Mouse (Mus musculus): ENCODE measurements at regions not wholly inside any gene's neighbourhood (a gene's known extent, or its start where the extent isn't known, plus 50 kb on each side); places are given as distances from the start of the nearest gene placed in this dataset.
A peak's percentile ranks its signal among the peaks of the same experiment; 100 is the strongest.

DNA sequence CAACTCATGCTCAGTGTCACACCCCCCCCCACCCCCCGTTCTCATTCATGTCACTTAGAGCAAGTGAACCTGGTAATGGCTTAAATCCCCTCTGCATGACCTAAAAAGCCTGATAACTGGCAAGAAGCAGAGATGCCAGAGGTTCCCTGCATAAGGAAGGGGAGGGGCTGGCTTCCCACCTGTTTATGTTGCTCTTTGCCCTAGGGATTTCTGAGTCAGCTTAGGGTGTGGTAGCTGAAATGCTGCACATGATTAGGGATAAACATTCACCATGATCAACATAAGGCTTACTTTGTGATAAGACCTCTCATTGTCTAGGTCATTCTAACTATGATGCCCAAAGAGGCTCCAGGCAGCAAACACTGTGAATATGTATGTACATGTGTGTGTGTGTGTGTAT is 72.7 kb upstream of the A230072I06Rik start:
- Histone ChIP-seq H3K27ac (ENCODE audit: low read length) (no peak overlapping the region), H3K4me2 (ENCODE audit: low read length) (no peak overlapping the region), H3K27me3 (replicated peaks; ENCODE audit: control insufficient read depth, insufficient read depth, low read length) (no peaks in the 10 kb centered on the region), H3K36me3 (ENCODE audit: control insufficient read depth, insufficient read depth) (no peaks in the 10 kb centered on the region), H3K4me3 (replicated peaks; ENCODE audit: low read length) (no peak overlapping the region), H3K9me3 (ENCODE audit: control insufficient read depth, low read length) (no peaks in the 10 kb centered on the region), H3K4me1 (replicated peaks; ENCODE audit: control insufficient read depth, insufficient read depth, low read length) (peaks cover 8% of the 10 kb centered on the region; the same call in 1 of the 2 replicates), H3K9ac (replicated peaks; ENCODE audit: low read depth, low read length) (no peak overlapping the region)
- no peak for ATAC-seq
- 80% methylated on average over 1 of the region's 1 CpGs for WGBS

DNA sequence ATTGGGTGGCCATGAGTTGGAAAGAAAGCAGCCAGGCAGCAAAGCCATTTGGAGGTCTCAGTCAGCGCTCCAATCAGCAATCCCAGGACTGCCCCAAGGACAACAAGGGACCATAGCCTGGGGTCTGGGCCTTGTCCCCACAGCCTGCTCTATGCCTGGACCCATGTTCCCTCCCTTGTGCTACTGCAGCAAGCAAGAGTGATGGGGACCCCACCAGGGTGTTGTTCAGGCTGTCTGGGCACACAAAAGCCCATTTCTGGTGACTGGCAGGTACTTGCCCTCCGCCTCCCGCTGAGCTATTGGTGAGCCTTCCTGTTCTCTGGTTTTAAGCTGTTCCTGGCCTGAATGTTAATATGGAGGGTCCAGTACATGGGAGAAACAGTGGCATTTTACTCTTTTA is 71.2 kb upstream of the A230072I06Rik start:
- Histone ChIP-seq H3K4me1 (replicated peaks; ENCODE audit: control insufficient read depth, insufficient read depth, low read length) (peaks cover 8% of the 10 kb centered on the region; the same call in 1 of the 2 replicates), H3K4me2 (ENCODE audit: low read length) (no peak overlapping the region), H3K9ac (replicated peaks; ENCODE audit: low read depth, low read length) (no peak overlapping the region), H3K27me3 (replicated peaks; ENCODE audit: control insufficient read depth, insufficient read depth, low read length) (peaks cover 4% of the 10 kb centered on the region; the same call in 1 of the 2 replicates), H3K36me3 (ENCODE audit: control insufficient read depth, insufficient read depth) (no peaks in the 10 kb centered on the region), H3K9me3 (ENCODE audit: control insufficient read depth, low read length) (no peaks in the 10 kb centered on the region), H3K27ac (ENCODE audit: low read length) (peak overlapping the region; percentile 50; the same call in 1 of the 2 replicates), H3K4me3 (replicated peaks; ENCODE audit: low read length) (no peak overlapping the region)
- WGBS: 31% methylated on average over 3 of the region's 3 CpGs
- ATAC-seq: peak; percentile 88

DNA sequence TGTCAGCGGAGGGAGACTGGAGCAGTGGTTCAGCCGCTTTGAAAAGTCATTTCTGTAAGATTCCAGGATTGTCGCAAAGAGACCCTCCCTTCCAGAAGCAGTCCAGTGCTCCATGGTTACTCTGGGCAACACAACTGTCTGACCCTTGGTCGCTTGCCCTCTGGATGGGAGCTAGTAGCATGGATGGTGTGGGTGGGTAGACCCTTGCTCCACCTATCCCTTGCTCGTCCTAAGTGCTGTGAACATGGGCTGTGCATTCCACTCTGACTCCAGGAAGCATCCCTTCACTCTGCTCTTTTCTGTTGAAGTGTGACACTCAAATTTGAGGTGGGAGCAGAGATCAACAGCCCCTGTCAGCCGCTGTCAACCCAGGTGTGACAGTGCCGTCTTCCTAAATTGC is 64.8 kb upstream of the A230072I06Rik start:
- Histone ChIP-seq H3K9me3 (ENCODE audit: control insufficient read depth, low read length) (no peaks in the 10 kb centered on the region), H3K27me3 (replicated peaks; ENCODE audit: control insufficient read depth, insufficient read depth, low read length) (peaks cover 32% of the 10 kb centered on the region), H3K4me1 (replicated peaks; ENCODE audit: control insufficient read depth, insufficient read depth, low read length) (peaks cover 21% of the 10 kb centered on the region), H3K27ac (ENCODE audit: low read length) (peak overlapping the region; percentile 3; the same call in 1 of the 2 replicates), H3K36me3 (ENCODE audit: control insufficient read depth, insufficient read depth) (no peaks in the 10 kb centered on the region), H3K4me3 (replicated peaks; ENCODE audit: low read length) (no peak overlapping the region; the same call in 1 of the 2 replicates), H3K9ac (replicated peaks; ENCODE audit: low read depth, low read length) (peak overlapping the region; percentile 2; the same call in 1 of the 2 replicates), H3K4me2 (ENCODE audit: low read length) (peak overlapping the region; percentile 51)
- ATAC-seq: peak; percentile 39; the same call in 1 of the 2 replicates
- WGBS: 41% methylated on average over 7 of the region's 7 CpGs

DNA sequence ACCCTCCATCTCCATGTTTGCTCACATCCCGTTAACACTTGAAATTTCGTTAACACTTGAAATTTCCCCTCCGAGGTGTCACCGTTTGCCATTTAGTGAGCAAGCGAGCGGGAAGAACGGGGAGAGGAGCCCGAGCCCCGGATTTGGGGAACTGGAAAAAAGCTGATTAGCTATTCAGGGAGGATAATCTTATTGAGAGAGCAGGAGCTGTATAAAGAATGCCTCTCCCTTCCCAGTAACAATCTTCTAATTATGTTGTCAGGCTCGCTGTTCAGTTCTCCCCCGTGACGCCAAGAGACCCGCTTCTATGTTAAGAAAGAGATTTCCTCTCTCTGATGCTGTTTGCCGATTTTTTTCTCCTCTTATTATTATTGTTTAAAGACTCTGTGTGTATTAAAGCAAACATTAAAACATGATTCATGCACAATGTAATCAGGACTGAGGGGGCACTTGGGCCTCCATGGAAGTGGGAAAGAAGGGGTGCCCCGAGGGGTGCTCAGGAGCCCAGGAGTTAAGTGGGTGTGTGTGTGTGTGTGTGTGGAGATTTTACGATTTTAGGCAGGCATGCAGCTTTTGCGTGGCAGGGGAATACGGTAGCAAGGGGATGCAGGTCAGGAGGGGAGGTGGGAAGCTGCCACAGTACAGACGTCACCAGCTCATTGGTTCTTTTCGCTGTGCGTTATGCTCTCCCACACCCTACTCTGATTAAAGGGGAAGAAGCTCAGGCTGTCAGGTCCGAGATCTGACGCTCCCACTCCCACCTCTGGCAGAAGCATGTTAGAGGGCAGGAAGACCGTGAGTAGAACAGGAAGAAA is 64.2 kb upstream of the A230072I06Rik start:
- Histone ChIP-seq H3K4me2 (ENCODE audit: low read length) (peak overlapping the region; percentile 51), H3K27me3 (replicated peaks; ENCODE audit: control insufficient read depth, insufficient read depth, low read length) (peaks cover 32% of the 10 kb centered on the region), H3K27ac (ENCODE audit: low read length) (peak overlapping the region; percentile 72), H3K4me1 (replicated peaks; ENCODE audit: control insufficient read depth, insufficient read depth, low read length) (peaks cover 21% of the 10 kb centered on the region), H3K36me3 (ENCODE audit: control insufficient read depth, insufficient read depth) (no peaks in the 10 kb centered on the region), H3K9ac (replicated peaks; ENCODE audit: low read depth, low read length) (peak overlapping the region; percentile 50), H3K9me3 (ENCODE audit: control insufficient read depth, low read length) (no peaks in the 10 kb centered on the region), H3K4me3 (replicated peaks; ENCODE audit: low read length) (peak overlapping the region; percentile 18)
- peak; percentile 76 for ATAC-seq
- WGBS: 4% methylated on average over 24 of the region's 24 CpGs

DNA sequence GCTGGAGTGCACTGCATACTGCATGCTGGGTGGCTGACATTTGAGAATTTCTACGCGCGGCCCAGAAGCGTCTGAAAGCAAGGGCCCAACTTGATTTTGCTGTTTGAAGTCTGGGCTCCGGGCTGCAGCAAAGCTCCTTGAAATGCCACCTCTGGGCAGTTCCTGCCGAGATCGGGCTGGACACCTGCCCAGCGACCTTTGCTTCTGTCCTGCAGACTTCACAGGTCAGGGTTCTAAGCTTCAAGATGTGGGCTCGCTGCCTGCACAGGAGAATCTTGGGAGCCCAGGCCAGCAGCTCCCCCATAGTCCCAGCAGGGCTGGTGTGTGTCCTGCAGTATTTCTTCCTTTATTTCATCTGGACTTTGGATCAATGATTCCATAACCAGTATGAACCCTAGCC is 57.1 kb upstream of the A230072I06Rik start:
- no peak overlapping the region for H3K4me3 ChIP-seq (replicated peaks; ENCODE audit: low read length)
- no peak overlapping the region for H3K9ac ChIP-seq (replicated peaks; ENCODE audit: low read depth, low read length)
- H3K4me1 ChIP-seq (replicated peaks; ENCODE audit: control insufficient read depth, insufficient read depth, low read length): no peaks in the 10 kb centered on the region
- WGBS: 76% methylated on average over 9 of the region's 9 CpGs
- peaks cover 7% of the 10 kb centered on the region; the same call in 1 of the 2 replicates for H3K27me3 ChIP-seq (replicated peaks; ENCODE audit: control insufficient read depth, insufficient read depth, low read length)
- H3K9me3 ChIP-seq (ENCODE audit: control insufficient read depth, low read length): no peaks in the 10 kb centered on the region
- no peak for ATAC-seq
- H3K4me2 ChIP-seq (ENCODE audit: low read length): no peak overlapping the region
- H3K27ac ChIP-seq (ENCODE audit: low read length): no peak overlapping the region
- H3K36me3 ChIP-seq (ENCODE audit: control insufficient read depth, insufficient read depth): no peaks in the 10 kb centered on the region

DNA sequence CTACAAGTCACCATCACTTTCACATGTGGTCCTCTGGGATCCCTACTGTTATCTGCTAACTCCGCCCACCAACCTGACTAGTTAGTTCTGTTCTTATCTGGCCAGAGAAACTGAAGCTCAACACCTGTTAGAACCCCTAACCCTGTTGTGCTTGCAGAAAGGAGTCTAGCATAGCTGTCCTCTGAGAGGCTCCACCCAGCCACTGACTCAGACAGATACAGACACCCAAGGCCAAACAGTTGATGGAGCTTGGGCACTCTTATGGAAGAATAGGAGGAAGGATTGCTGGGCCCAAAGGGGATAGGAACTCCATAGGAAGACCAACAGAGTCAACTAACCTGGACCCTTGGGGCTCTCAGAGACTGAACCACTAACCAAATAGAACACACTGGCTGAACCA is 55.2 kb upstream of the A230072I06Rik start:
- 100% methylated on average over 1 of the region's 1 CpGs for WGBS
- Histone ChIP-seq H3K4me1 (replicated peaks; ENCODE audit: control insufficient read depth, insufficient read depth, low read length) (no peaks in the 10 kb centered on the region), H3K4me2 (ENCODE audit: low read length) (no peak overlapping the region), H3K9me3 (ENCODE audit: control insufficient read depth, low read length) (no peaks in the 10 kb centered on the region), H3K9ac (replicated peaks; ENCODE audit: low read depth, low read length) (no peak overlapping the region), H3K27ac (ENCODE audit: low read length) (no peak overlapping the region), H3K27me3 (replicated peaks; ENCODE audit: control insufficient read depth, insufficient read depth, low read length) (0 out of 2 replicates have a peak, but pooled peaks cover 2% of the 10 kb centered on the region), H3K4me3 (replicated peaks; ENCODE audit: low read length) (no peak overlapping the region), H3K36me3 (ENCODE audit: control insufficient read depth, insufficient read depth) (no peaks in the 10 kb centered on the region)
- no peak for ATAC-seq
